Mouse (Mus musculus): ENCODE measurements around the gene Hadha. TPM values are rescaled to one million over a fixed set of nuclear protein-coding genes. Genes with fewer than 3 reads are reported as not detected.

The Hadha gene
- total RNA-seq, 1 experiment, result 102 TPM

DNA sequence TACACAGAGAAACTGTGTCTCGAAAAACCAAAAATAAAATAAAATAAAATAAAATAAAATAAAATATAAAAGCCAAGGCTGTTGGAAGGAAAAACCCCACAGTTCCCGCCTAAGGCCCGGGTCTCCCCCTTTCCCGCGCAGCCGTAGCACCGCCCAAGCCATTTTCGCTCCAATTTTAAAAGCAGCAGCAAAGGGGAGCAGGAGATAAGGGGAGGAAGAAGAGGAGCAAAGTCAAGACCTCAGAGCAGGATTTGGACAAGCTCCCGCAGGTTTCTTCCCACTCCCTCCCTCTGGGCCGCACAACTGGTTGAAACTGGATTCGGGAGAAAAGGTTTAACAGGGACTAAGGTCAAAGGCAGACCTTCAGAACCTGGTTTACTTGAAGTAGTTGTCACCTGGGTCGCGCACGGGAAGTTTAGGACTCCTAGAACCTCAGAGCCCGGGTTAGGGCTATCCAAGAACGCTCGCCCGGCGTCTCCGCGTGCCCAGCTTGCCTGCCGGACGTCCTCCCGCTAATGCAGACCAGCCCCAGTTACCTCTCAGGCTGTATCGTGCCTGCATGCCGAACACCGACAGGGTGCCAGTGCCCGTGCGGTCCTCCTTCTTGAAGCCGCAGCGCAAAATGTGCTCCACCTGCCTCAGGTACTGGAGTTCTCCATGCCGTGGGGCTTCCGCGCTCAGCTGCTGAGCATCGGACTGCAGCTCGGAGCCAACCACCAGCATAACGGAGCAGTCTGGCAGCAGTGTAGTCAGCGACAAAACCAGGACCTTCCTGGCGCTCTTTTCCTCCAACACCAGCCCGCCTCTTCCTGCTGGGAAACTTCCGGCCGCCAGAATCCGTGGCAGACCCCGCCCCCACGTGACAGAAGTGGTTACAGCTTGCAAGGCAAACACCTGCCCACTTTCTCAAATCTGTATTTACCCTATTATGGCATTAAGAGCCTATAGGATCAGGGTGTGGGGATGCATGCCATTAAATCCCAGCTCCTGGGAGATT lies 81.8 kb downstream of the Hadha start, which contains the start of gene Tyms:
Tyms (minus strand) TSS at position 793 of the 997 bp plus-strand sequence.
- TF ChIP-seq MAFK (IDR thresholded peaks at IDR 0.05; ENCODE audit: insufficient read depth, low read depth, low read length), result no peak
- TF ChIP-seq ZC3H11A (IDR thresholded peaks at IDR 0.05; ENCODE audit: borderline replicate concordance, low read depth, low read length), result no peak
- no peak for TF ChIP-seq CHD2 (IDR thresholded peaks at IDR 0.05; ENCODE audit: low read depth, low read length)
- TF ChIP-seq ZNF384 (IDR thresholded peaks at IDR 0.05; ENCODE audit: low read depth, low read length), result no peak
- TF ChIP-seq HCFC1 (IDR thresholded peaks at IDR 0.05; ENCODE audit: borderline replicate concordance, insufficient read depth, low read length), result no peak; the same call in 1 of the 2 replicates

DNA sequence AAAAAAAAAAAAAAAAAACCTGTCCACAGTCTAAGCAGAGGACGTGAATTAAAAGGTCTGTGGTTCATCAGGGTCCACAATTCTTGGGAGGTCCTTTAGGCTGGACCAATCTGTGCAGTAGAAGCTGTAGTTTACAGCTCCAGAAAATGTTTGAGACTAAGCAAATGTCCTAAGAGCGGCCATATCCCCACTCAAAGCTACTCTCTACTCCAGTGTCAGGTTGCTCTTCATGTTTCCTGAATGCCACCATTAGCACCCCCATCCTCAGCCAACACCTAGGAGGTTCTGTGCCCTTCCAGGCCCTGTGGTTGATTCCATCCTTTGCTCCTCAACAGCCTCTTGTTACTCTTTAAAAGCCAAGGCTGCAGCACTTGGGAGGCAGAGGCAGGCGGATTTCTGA lies 82.6 kb downstream of the Hadha start:
- peaks cover 0 to 3% of the 10 kb centered on the region in 2 experiments; a peak in 1 of 4 replicates for H3K4me1 ChIP-seq (ENCODE audit: control insufficient read depth in 2 of 2, insufficient read depth in 2 of 2, low read length in 2 of 2, poor library complexity in 1 of 2)
- peak overlapping the region; percentile 49; the same call in 1 of the 2 replicates for H3K27ac ChIP-seq (ENCODE audit: insufficient read depth, low read depth, low read length, poor library complexity, severe bottlenecking)
- peak overlapping the region; percentile 92 to 95 for H3K4me3 ChIP-seq (ENCODE audit: insufficient read depth in 1 of 2, low read depth in 1 of 2, low read length in 2 of 2, poor library complexity in 1 of 2, severe bottlenecking in 1 of 2)
- H3K36me3 ChIP-seq (ENCODE audit: control insufficient read depth, insufficient read depth, low read length, poor library complexity, severe bottlenecking), result peaks cover 13% of the 10 kb centered on the region
- peak overlapping the region; percentile 95 for H3K9ac ChIP-seq (ENCODE audit: insufficient read depth, low read depth, low read length, poor library complexity, severe bottlenecking)
- TF ChIP-seq MAFK (IDR thresholded peaks at IDR 0.05; ENCODE audit: insufficient read depth, low read depth, low read length) (no peak), HCFC1 (IDR thresholded peaks at IDR 0.05; ENCODE audit: borderline replicate concordance, insufficient read depth, low read length) (no peak), CHD2 (IDR thresholded peaks at IDR 0.05; ENCODE audit: low read depth, low read length) (no peak), ZC3H11A (IDR thresholded peaks at IDR 0.05; ENCODE audit: borderline replicate concordance, low read depth, low read length) (no peak)
- in situ Hi-C loops (cut with MboI; ENCODE audit: low sequenced_read_pairs in 2 of 2, unreplicated experiment in 2 of 2), result no loop called here
- no peaks in the 10 kb centered on the region for H3K9me3 ChIP-seq (ENCODE audit: control insufficient read depth, insufficient read depth, low read depth, low read length)
- no peak for DNase-seq (ENCODE audit: low read depth, low spot score)

More for the DNA sequence above, 81.8 kb downstream of the Hadha start, which contains the start of gene Tyms:
- Histone ChIP-seq H3K27ac (ENCODE audit: insufficient read depth, low read depth, low read length, poor library complexity, severe bottlenecking) (peak within 1 kb of the TSS; percentile 90), H3K4me3 (ENCODE audit: insufficient read depth in 1 of 2, low read depth in 1 of 2, low read length in 2 of 2, poor library complexity in 1 of 2, severe bottlenecking in 1 of 2) (peak within 1 kb of the TSS; percentile 92 to 95), H3K9me3 (ENCODE audit: control insufficient read depth, insufficient read depth, low read depth, low read length) (no peaks in the 10 kb centered on the region), H3K36me3 (ENCODE audit: control insufficient read depth, insufficient read depth, low read length, poor library complexity, severe bottlenecking) (peaks cover 7% of the 10 kb centered on the region), H3K9ac (ENCODE audit: insufficient read depth, low read depth, low read length, poor library complexity, severe bottlenecking) (peak within 1 kb of the TSS; percentile 95), H3K4me1 (ENCODE audit: control insufficient read depth in 2 of 2, insufficient read depth in 2 of 2, low read length in 2 of 2, poor library complexity in 1 of 2) (peaks cover 0 to 3% of the 10 kb centered on the region in 2 experiments; a peak in 1 of 4 replicates)
- in situ Hi-C loops (cut with MboI; ENCODE audit: low sequenced_read_pairs in 2 of 2, unreplicated experiment in 2 of 2), result no loop called here
- DNase-seq (ENCODE audit: low read depth, low spot score), result peak; percentile 83

DNA sequence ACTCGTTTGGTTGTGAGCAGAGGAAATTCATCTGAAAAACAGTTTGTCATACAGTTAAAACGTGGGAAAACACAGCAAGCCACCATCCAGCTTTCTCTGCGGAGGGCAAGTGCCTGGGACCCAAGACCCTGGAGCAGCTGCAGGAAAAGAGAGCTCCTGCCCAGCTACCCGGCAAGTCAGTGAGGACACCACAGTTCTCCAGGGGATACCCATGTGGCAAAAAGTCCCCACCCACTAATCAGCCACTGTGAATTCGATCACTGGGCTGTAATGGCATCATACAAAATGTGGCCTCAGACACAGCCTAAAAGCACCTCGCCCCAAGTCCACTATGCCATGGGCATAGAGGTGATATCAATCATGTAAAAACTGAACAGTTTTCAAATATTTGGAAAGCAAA lies 83.3 kb downstream of the Hadha start:
- Histone ChIP-seq H3K9me3 (ENCODE audit: control insufficient read depth, insufficient read depth, low read depth, low read length) (no peaks in the 10 kb centered on the region), H3K9ac (ENCODE audit: insufficient read depth, low read depth, low read length, poor library complexity, severe bottlenecking) (peak overlapping the region; percentile 38; the same call in 1 of the 2 replicates), H3K27ac (ENCODE audit: insufficient read depth, low read depth, low read length, poor library complexity, severe bottlenecking) (no peak overlapping the region), H3K4me1 (ENCODE audit: control insufficient read depth in 2 of 2, insufficient read depth in 2 of 2, low read length in 2 of 2, poor library complexity in 1 of 2) (peaks cover 0 to 3% of the 10 kb centered on the region in 2 experiments; a peak in 1 of 4 replicates), H3K4me3 (ENCODE audit: insufficient read depth in 1 of 2, low read depth in 1 of 2, low read length in 2 of 2, poor library complexity in 1 of 2, severe bottlenecking in 1 of 2) (peak overlapping the region in 1 of 2 experiments; percentile 95; a peak in 1 of 4 replicates), H3K36me3 (ENCODE audit: control insufficient read depth, insufficient read depth, low read length, poor library complexity, severe bottlenecking) (peaks cover 14% of the 10 kb centered on the region)
- DNase-seq (ENCODE audit: low read depth, low spot score), result no peak
- in situ Hi-C loops (cut with MboI; ENCODE audit: low sequenced_read_pairs in 2 of 2, unreplicated experiment in 2 of 2), result no loop called here
- TF ChIP-seq ZNF384 (IDR thresholded peaks at IDR 0.05; ENCODE audit: low read depth, low read length), result no peak
- TF ChIP-seq CHD2 (IDR thresholded peaks at IDR 0.05; ENCODE audit: low read depth, low read length), result no peak
- no peak for TF ChIP-seq MAFK (IDR thresholded peaks at IDR 0.05; ENCODE audit: insufficient read depth, low read depth, low read length)
- no peak for TF ChIP-seq HCFC1 (IDR thresholded peaks at IDR 0.05; ENCODE audit: borderline replicate concordance, insufficient read depth, low read length)
- TF ChIP-seq ZC3H11A (IDR thresholded peaks at IDR 0.05; ENCODE audit: borderline replicate concordance, low read depth, low read length), result no peak

Other genes with a start within 250 kb of the Hadha start
- gene Il6, start 142.0 kb downstream of the Hadha start, total RNA-seq (2012; rRNA removed), result not detected in 2 replicates
- gene Tyms, start 81.5 kb downstream of the Hadha start, total RNA-seq (2012; rRNA removed), result 121 and 125 TPM in 2 replicates
- gene Garem2, start 50.0 kb downstream of the Hadha start, total RNA-seq (2012; rRNA removed), result 1.7 and 2.0 TPM in 2 replicates
- not detected in 2 replicates for gene 3110082J24Rik, start 49.1 kb downstream of the Hadha start, total RNA-seq (2012; rRNA removed)
- 103 and 110 TPM in 2 replicates for gene Hadhb, start 86 bp upstream of the Hadha start, total RNA-seq (2012; rRNA removed)
- 0.58 and 0.71 TPM in 2 replicates for gene Adgrf3, start 50.6 kb upstream of the Hadha start, total RNA-seq (2012; rRNA removed)
- 104 and 110 TPM in 2 replicates for gene Selenoi, start 77.4 kb upstream of the Hadha start, total RNA-seq (2012; rRNA removed)
- gene Drc1, start 126.2 kb upstream of the Hadha start, total RNA-seq (2012; rRNA removed), result 0.54 and 0.74 TPM in 2 replicates